Mouse (Mus musculus): ENCODE results near the gene Snx21. TPM values are rescaled to one million over a fixed set of nuclear protein-coding genes. Genes with fewer than 3 reads are reported as not detected.
A peak's percentile ranks its signal among the peaks of the same experiment; 100 is the strongest.

Gene Snx21
- polyA plus RNA-seq, 1 experiment from 2014 or later = 13.7 TPM

- H3K4me1 ChIP-seq (replicated peaks) = peaks cover 27% of the 10 kb centered on the region
- WGBS = under 1% methylated on average over 47 of the region's 47 CpGs
- H3K27me3 ChIP-seq (ENCODE audit: insufficient read depth, poor library complexity, severe bottlenecking) = no peaks in the 10 kb centered on the region
- DNase-seq (ENCODE audit: low spot score) = peak; percentile 97
- peak within 1 kb of the TSS; percentile 92 for H3K27ac ChIP-seq
- no peaks in the 10 kb centered on the region for H3K9me3 ChIP-seq
- H3K36me3 ChIP-seq = peaks cover 45% of the 10 kb centered on the region
- peak within 1 kb of the TSS; percentile 85 for H3K4me3 ChIP-seq
Observed at GRCm38 (mm10) chr2:164804533-164805331, 19.1 kb downstream of the Snx21 start, which contains the start of the genes Acot8 and Zswim3. Gene Acot8 (minus strand): TSS chr2:164804882. Gene Zswim3 (plus strand): TSS chr2:164805098.

GRCm38 (mm10) chr2:164805332-164805718 is 19.7 kb downstream of the Snx21 start:
- Histone ChIP-seq H3K9me3 (no peaks in the 10 kb centered on the region), H3K27me3 (ENCODE audit: insufficient read depth, poor library complexity, severe bottlenecking) (no peaks in the 10 kb centered on the region), H3K36me3 (peaks cover 40% of the 10 kb centered on the region), H3K4me3 (peak overlapping the region; percentile 85), H3K4me1 (replicated peaks) (peaks cover 27% of the 10 kb centered on the region), H3K27ac (peak overlapping the region; percentile 92)
- DNase-seq (ENCODE audit: low spot score) = no peak
- WGBS = 2% methylated on average over 21 of the region's 21 CpGs

- WGBS = 84% methylated on average over 7 of the region's 7 CpGs
- H3K9me3 ChIP-seq = no peaks in the 10 kb centered on the region
Observed at GRCm38 (mm10) chr2:164806614-164807013, 21.0 kb downstream of the Snx21 start.

GRCm38 (mm10) chr2:164813557-164813956 is 27.9 kb downstream of the Snx21 start:
- no peak overlapping the region for H3K27ac ChIP-seq
- peaks cover 7% of the 10 kb centered on the region; the same call in 1 of the 2 replicates for H3K4me1 ChIP-seq (replicated peaks)
- H3K27me3 ChIP-seq (ENCODE audit: insufficient read depth, poor library complexity, severe bottlenecking) = no peaks in the 10 kb centered on the region
- WGBS = 73% methylated on average over 2 of the region's 2 CpGs
- H3K36me3 ChIP-seq = peaks cover 26% of the 10 kb centered on the region
- no peaks in the 10 kb centered on the region for H3K9me3 ChIP-seq
- no peak for DNase-seq (ENCODE audit: low spot score)
- H3K4me3 ChIP-seq = no peak overlapping the region

More at GRCm38 (mm10) chr2:164806614-164807013, 21.0 kb downstream of the Snx21 start:
- no peak for DNase-seq (ENCODE audit: low spot score)
- Histone ChIP-seq H3K4me3 (peak overlapping the region; percentile 85; the same call in 1 of the 2 replicates), H3K27me3 (ENCODE audit: insufficient read depth, poor library complexity, severe bottlenecking) (no peaks in the 10 kb centered on the region), H3K4me1 (replicated peaks) (peaks cover 27% of the 10 kb centered on the region), H3K36me3 (peaks cover 27% of the 10 kb centered on the region), H3K27ac (no peak overlapping the region)

DNA sequence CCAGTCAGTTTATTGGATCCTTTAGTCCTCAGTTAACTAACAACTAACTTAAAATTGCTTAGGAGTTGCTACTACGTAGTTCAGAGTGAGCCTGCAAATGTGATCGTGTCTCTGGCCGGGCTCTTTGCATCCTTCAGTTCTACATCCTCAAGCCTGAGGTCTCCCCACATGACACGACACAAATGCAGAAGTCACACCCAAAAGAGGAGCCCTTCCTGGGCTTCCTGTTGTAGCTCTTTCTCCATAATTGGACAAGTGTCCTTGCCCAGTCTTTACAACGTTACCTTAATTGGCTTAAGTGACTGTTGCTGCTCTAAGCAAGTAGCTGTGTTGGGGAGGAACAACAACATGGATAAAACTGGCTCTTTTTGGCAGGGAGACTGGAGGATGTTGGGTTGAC is 29.7 kb downstream of the Snx21 start:
- no peak overlapping the region for H3K27ac ChIP-seq
- no peaks in the 10 kb centered on the region for H3K9me3 ChIP-seq
- H3K4me1 ChIP-seq (replicated peaks) = peaks cover 7% of the 10 kb centered on the region; the same call in 1 of the 2 replicates
- no peak overlapping the region for H3K4me3 ChIP-seq
- no peak for DNase-seq (ENCODE audit: low spot score)
- H3K27me3 ChIP-seq (ENCODE audit: insufficient read depth, poor library complexity, severe bottlenecking) = no peaks in the 10 kb centered on the region
- H3K36me3 ChIP-seq = peaks cover 21% of the 10 kb centered on the region
- WGBS = 91% methylated on average over 5 of the region's 5 CpGs

- DNase-seq (ENCODE audit: low spot score) = no peak
- no peak overlapping the region for H3K27ac ChIP-seq
- no peak overlapping the region for H3K4me3 ChIP-seq
- WGBS = 91% methylated on average over 8 of the region's 8 CpGs
- H3K36me3 ChIP-seq = peaks cover 26% of the 10 kb centered on the region
- no peaks in the 10 kb centered on the region for H3K9me3 ChIP-seq
- H3K4me1 ChIP-seq (replicated peaks) = peaks cover 7% of the 10 kb centered on the region; the same call in 1 of the 2 replicates
- H3K27me3 ChIP-seq (ENCODE audit: insufficient read depth, poor library complexity, severe bottlenecking) = no peaks in the 10 kb centered on the region
Observed at GRCm38 (mm10) chr2:164815821-164816220, 30.2 kb downstream of the Snx21 start.

GRCm38 (mm10) chr2:164817206-164817605 is 31.6 kb downstream of the Snx21 start:
- 87% methylated on average over 6 of the region's 6 CpGs for WGBS
- no peak overlapping the region for H3K4me3 ChIP-seq

GRCm38 (mm10) chr2:164817703-164818102 is 32.1 kb downstream of the Snx21 start:
- peak; percentile 19 for DNase-seq (ENCODE audit: low spot score)
- Histone ChIP-seq H3K27me3 (ENCODE audit: insufficient read depth, poor library complexity, severe bottlenecking) (no peaks in the 10 kb centered on the region), H3K9me3 (no peaks in the 10 kb centered on the region), H3K4me3 (no peak overlapping the region), H3K4me1 (replicated peaks) (peaks cover 15% of the 10 kb centered on the region), H3K36me3 (peaks cover 34% of the 10 kb centered on the region), H3K27ac (0 out of 2 replicates have a peak overlapping the region, but pooled peaks have one; percentile 29)
- 59% methylated on average over 5 of the region's 5 CpGs for WGBS

More at GRCm38 (mm10) chr2:164817206-164817605, 31.6 kb downstream of the Snx21 start:
- H3K9me3 ChIP-seq = no peaks in the 10 kb centered on the region
- H3K27me3 ChIP-seq (ENCODE audit: insufficient read depth, poor library complexity, severe bottlenecking) = no peaks in the 10 kb centered on the region
- DNase-seq (ENCODE audit: low spot score) = no peak
- peaks cover 10% of the 10 kb centered on the region for H3K4me1 ChIP-seq (replicated peaks)
- no peak overlapping the region for H3K27ac ChIP-seq
- H3K36me3 ChIP-seq = peaks cover 34% of the 10 kb centered on the region

DNA sequence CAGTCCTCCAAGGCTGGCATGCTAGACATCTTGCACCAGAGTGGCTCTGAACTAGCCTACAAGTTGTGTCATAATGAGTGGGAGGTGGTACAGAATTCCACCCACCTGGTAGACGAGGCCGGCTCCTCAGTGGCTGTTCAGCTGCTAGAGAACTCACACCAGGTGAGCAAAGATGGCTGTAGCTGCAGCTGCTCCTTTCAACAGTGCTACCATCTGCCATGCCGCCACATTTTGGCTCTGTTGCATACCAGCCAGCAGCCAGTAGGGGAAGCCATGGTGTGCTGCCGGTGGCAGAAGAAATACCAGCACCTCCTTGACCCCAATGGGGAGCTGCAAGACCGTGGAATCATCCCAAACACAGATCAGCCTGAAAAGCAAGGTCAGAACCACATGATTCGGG is 35.4 kb downstream of the Snx21 start:
- Histone ChIP-seq H3K4me1 (replicated peaks) (peaks cover 28% of the 10 kb centered on the region), H3K4me3 (no peak overlapping the region), H3K9me3 (no peaks in the 10 kb centered on the region), H3K36me3 (peaks cover 37% of the 10 kb centered on the region), H3K27ac (no peak overlapping the region), H3K27me3 (ENCODE audit: insufficient read depth, poor library complexity, severe bottlenecking) (no peaks in the 10 kb centered on the region)
- WGBS = 88% methylated on average over 6 of the region's 6 CpGs
- DNase-seq (ENCODE audit: low spot score) = no peak

- H3K27me3 ChIP-seq (ENCODE audit: insufficient read depth, poor library complexity, severe bottlenecking) = no peaks in the 10 kb centered on the region
- WGBS = 2% methylated on average over 32 of the region's 32 CpGs
- H3K9me3 ChIP-seq = no peaks in the 10 kb centered on the region
- peak within 1 kb of the TSS; percentile 78 for H3K4me3 ChIP-seq
- H3K27ac ChIP-seq = peak within 1 kb of the TSS; percentile 89
- peaks cover 25% of the 10 kb centered on the region for H3K4me1 ChIP-seq (replicated peaks)
- peak; percentile 99 for DNase-seq (ENCODE audit: low spot score)
- peaks cover 53% of the 10 kb centered on the region for H3K36me3 ChIP-seq
Observed at GRCm38 (mm10) chr2:164822636-164823165, 37.1 kb downstream of the Snx21 start, which contains the start of gene Zswim1. Gene Zswim1 (plus strand): TSS chr2:164822686.

DNA sequence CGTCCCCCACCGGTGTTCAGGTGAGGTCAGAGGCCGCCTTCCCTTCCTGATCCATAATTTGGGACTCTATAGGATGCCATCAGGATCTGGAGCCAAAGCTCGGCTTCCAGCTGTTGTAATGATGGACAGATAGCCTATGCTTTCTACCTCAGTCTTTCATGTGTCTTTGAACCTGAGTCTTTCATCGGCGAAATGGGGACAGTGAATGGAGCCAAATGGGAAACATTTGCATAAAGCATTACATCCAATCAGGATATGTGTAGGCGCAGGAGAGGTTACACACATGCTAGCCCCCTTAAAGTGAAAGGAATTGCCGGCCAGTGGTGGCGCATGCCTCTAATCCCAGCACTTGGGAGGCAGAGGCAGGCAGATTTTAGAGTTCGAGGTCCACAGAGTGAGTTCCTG is 37.6 kb downstream of the Snx21 start:
- Histone ChIP-seq H3K27ac (peak overlapping the region; percentile 89), H3K4me1 (replicated peaks) (peaks cover 22% of the 10 kb centered on the region), H3K9me3 (no peaks in the 10 kb centered on the region), H3K27me3 (ENCODE audit: insufficient read depth, poor library complexity, severe bottlenecking) (no peaks in the 10 kb centered on the region), H3K4me3 (peak overlapping the region; percentile 78), H3K36me3 (peaks cover 58% of the 10 kb centered on the region)
- DNase-seq (ENCODE audit: low spot score) = no peak
- WGBS = 3% methylated on average over 10 of the region's 10 CpGs

- Histone ChIP-seq H3K27me3 (ENCODE audit: insufficient read depth, poor library complexity, severe bottlenecking) (no peaks in the 10 kb centered on the region), H3K4me1 (replicated peaks) (peaks cover 22% of the 10 kb centered on the region), H3K27ac (no peak overlapping the region), H3K4me3 (peak overlapping the region; percentile 78), H3K9me3 (no peaks in the 10 kb centered on the region), H3K36me3 (peaks cover 66% of the 10 kb centered on the region)
- no peak for DNase-seq (ENCODE audit: low spot score)
- 98% methylated on average over 4 of the region's 4 CpGs for WGBS
Observed at GRCm38 (mm10) chr2:164823969-164824368, 38.3 kb downstream of the Snx21 start.

DNA sequence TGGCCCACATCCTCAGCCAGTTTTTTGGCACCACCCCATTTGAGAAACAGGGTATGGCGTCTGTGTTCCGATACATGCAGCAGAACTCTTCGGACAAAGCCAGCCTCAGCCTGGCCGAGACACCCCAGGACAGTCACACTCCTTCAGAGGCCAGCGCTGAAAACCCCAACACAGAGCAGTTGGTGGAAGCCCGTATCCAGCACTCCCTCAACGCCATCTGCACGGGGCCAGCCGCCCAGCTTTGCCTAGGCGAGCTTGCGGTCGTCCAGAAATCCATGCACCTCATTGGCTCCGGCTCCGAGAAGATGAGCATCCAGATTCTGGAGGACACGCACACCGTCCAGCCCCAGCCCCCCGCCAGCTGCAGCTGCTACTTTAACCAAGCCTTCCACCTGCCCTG is 39.9 kb downstream of the Snx21 start:
- Histone ChIP-seq H3K36me3 (peaks cover 60% of the 10 kb centered on the region), H3K4me1 (replicated peaks) (peaks cover 22% of the 10 kb centered on the region), H3K9me3 (no peaks in the 10 kb centered on the region), H3K4me3 (no peak overlapping the region), H3K27ac (no peak overlapping the region), H3K27me3 (ENCODE audit: insufficient read depth, poor library complexity, severe bottlenecking) (no peaks in the 10 kb centered on the region)
- 94% methylated on average over 17 of the region's 17 CpGs for WGBS
- DNase-seq (ENCODE audit: low spot score) = no peak

Data from hindbrain, embryonic 10.5 days (tissue).